Mouse (Mus musculus): ENCODE data around the gene Cdc42se1. TPM values are rescaled to one million over a fixed set of nuclear protein-coding genes. Genes with fewer than 3 reads are reported as not detected.
A peak's percentile ranks its signal among the peaks of the same experiment; 100 is the strongest.

Gene Cdc42se1
- polyA plus RNA-seq (2012; fragmentation: generic; extraction: Trizol) = 80.9 TPM
- long read RNA-seq, experiment 1, transcript Cdc42se1-201 (5 exons, 2,805 nt) = major isoform, 62 of 81 reads
- long read RNA-seq, experiment 1, partial matches to known transcripts = 9 of 81 reads
- long read RNA-seq, experiment 1, other reads (novel, unspliced or antisense) = 10 of 81 reads
- long read RNA-seq, experiment 2, transcript Cdc42se1-201 (5 exons, 2,805 nt) = major isoform, 334 of 360 reads
- long read RNA-seq, experiment 2, partial matches to known transcripts = 17 of 360 reads
- long read RNA-seq, experiment 2, other reads (novel, unspliced or antisense) = 9 of 360 reads

- Histone ChIP-seq H3ac (ENCODE audit: control insufficient read depth, insufficient read length, low read depth) (peak within 1 kb of the TSS; percentile 87), H3K36me3 (ENCODE audit: control insufficient read depth, insufficient read depth) (peaks cover 47% of the 10 kb centered on the region), H3K79me2 (ENCODE audit: control insufficient read depth, insufficient read depth) (peaks cover 99% of the 10 kb centered on the region), H3K4me3 (ENCODE audit: insufficient read depth, poor library complexity, severe bottlenecking) (peak within 1 kb of the TSS; percentile 69), H3K27me3 (ENCODE audit: control insufficient read depth, insufficient read depth, insufficient read length) (no peaks in the 10 kb centered on the region), H3K79me3 (ENCODE audit: low read depth) (peaks cover 83% of the 10 kb centered on the region)
- TF ChIP-seq MYOD1 (IDR thresholded peaks at IDR 0.05; ENCODE audit: control insufficient read depth, insufficient read length, low read depth) (no peak), USF1 (IDR thresholded peaks at IDR 0.05; ENCODE audit: low read depth) (no peak), CEBPB (IDR thresholded peaks at IDR 0.05; ENCODE audit: low read depth) (peak; percentile 88), MAX (IDR thresholded peaks at IDR 0.05) (no peak), CTCF (IDR thresholded peaks at IDR 0.05; ENCODE audit: control insufficient read depth, insufficient read depth, insufficient read length) (no peak), FOSL1 (IDR thresholded peaks at IDR 0.05; ENCODE audit: insufficient read depth, low read length, poor library complexity, severe bottlenecking) (no peak), MYOG (IDR thresholded peaks at IDR 0.05; ENCODE audit: control insufficient read depth, extremely low read depth, insufficient read length) (no peak)
Observed at GRCm38 (mm10) chr3:95228148-95228893, at the start of gene Cdc42se1. TSS of gene Cdc42se1 (plus strand) at chr3:95228732.

- no peaks in the 10 kb centered on the region for H3K79me3 ChIP-seq (ENCODE audit: low read depth)
- TF ChIP-seq MYOD1 (IDR thresholded peaks at IDR 0.05; ENCODE audit: control insufficient read depth, insufficient read length, low read depth) (no peak), FOSL1 (IDR thresholded peaks at IDR 0.05; ENCODE audit: insufficient read depth, low read length, poor library complexity, severe bottlenecking) (no peak), MAX (IDR thresholded peaks at IDR 0.05) (no peak), USF1 (IDR thresholded peaks at IDR 0.05; ENCODE audit: low read depth) (no peak), MYOG (IDR thresholded peaks at IDR 0.05; ENCODE audit: control insufficient read depth, extremely low read depth, insufficient read length) (no peak), CEBPB (IDR thresholded peaks at IDR 0.05; ENCODE audit: low read depth) (no peak), CTCF (IDR thresholded peaks at IDR 0.05; ENCODE audit: control insufficient read depth, insufficient read depth, insufficient read length) (no peak)
- H3K27me3 ChIP-seq (ENCODE audit: control insufficient read depth, insufficient read depth, insufficient read length) = no peaks in the 10 kb centered on the region
- no peak overlapping the region for H3ac ChIP-seq (ENCODE audit: control insufficient read depth, insufficient read length, low read depth)
- H3K36me3 ChIP-seq (ENCODE audit: control insufficient read depth, insufficient read depth) = peaks cover 16% of the 10 kb centered on the region
- H3K4me3 ChIP-seq (ENCODE audit: insufficient read depth, poor library complexity, severe bottlenecking) = no peak overlapping the region
- H3K79me2 ChIP-seq (ENCODE audit: control insufficient read depth, insufficient read depth) = no peaks in the 10 kb centered on the region
Observed at GRCm38 (mm10) chr3:95178948-95179347, 49.6 kb upstream of the Cdc42se1 start.

DNA sequence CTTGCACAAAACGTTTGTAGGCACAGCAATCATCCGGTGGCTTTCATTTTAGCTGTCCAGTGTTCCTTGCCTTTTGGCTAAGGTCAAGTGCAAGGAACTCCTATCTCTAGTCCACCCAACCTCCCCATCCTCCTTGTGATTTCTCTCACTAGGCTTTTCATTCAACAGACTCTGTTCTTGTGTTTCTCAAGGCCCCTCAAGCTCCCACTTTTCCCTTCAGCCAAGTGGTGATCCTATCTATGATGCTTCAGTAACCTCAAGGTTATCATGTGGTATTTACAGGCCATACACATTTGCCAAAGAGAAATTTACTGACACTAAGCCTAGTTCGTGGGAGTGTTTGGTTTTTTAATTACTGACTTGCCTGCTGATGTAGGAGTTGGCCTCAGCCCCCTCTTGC lies 48.6 kb upstream of the Cdc42se1 start:
- Histone ChIP-seq H3K4me3 (ENCODE audit: insufficient read depth, poor library complexity, severe bottlenecking) (no peak overlapping the region), H3K27me3 (ENCODE audit: control insufficient read depth, insufficient read depth, insufficient read length) (no peaks in the 10 kb centered on the region), H3K79me3 (ENCODE audit: low read depth) (no peaks in the 10 kb centered on the region), H3ac (ENCODE audit: control insufficient read depth, insufficient read length, low read depth) (no peak overlapping the region), H3K36me3 (ENCODE audit: control insufficient read depth, insufficient read depth) (peaks cover 25% of the 10 kb centered on the region), H3K79me2 (ENCODE audit: control insufficient read depth, insufficient read depth) (no peaks in the 10 kb centered on the region)
- no peak for TF ChIP-seq MAX (IDR thresholded peaks at IDR 0.05)
- no peak for TF ChIP-seq CEBPB (IDR thresholded peaks at IDR 0.05; ENCODE audit: low read depth)

DNA sequence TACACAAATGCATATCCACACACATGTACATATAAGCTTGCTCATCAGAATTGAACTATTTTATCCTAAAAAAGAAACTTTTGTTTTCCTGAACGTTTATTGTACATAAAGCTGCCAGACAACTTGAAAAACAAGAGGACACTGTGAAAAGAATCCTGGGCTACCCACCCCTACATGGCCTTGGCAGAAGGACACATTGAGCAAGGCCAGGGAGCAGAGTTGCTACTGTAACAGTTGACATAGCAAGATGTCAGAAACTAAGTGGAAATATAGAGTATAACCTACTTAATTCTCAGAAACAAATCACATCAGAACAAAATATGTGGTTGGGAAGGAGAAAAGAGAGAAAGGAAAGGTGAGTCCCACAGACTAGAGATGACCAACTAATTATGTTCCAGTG lies 46.7 kb upstream of the Cdc42se1 start:
- H3K36me3 ChIP-seq (ENCODE audit: control insufficient read depth, insufficient read depth) = peaks cover 43% of the 10 kb centered on the region
- H3K79me3 ChIP-seq (ENCODE audit: low read depth) = no peaks in the 10 kb centered on the region
- no peak overlapping the region for H3K4me3 ChIP-seq (ENCODE audit: insufficient read depth, poor library complexity, severe bottlenecking)
- H3ac ChIP-seq (ENCODE audit: control insufficient read depth, insufficient read length, low read depth) = no peak overlapping the region
- H3K79me2 ChIP-seq (ENCODE audit: control insufficient read depth, insufficient read depth) = no peaks in the 10 kb centered on the region
- TF ChIP-seq MYOG (IDR thresholded peaks at IDR 0.05; ENCODE audit: control insufficient read depth, extremely low read depth, insufficient read length) = no peak
- no peak for TF ChIP-seq CEBPB (IDR thresholded peaks at IDR 0.05; ENCODE audit: low read depth)
- no peak for TF ChIP-seq CTCF (IDR thresholded peaks at IDR 0.05; ENCODE audit: control insufficient read depth, insufficient read depth, insufficient read length)
- no peak for TF ChIP-seq MYOD1 (IDR thresholded peaks at IDR 0.05; ENCODE audit: control insufficient read depth, insufficient read length, low read depth)
- no peak for TF ChIP-seq FOSL1 (IDR thresholded peaks at IDR 0.05; ENCODE audit: insufficient read depth, low read length, poor library complexity, severe bottlenecking)
- TF ChIP-seq MAX (IDR thresholded peaks at IDR 0.05) = no peak
- no peak for TF ChIP-seq USF1 (IDR thresholded peaks at IDR 0.05; ENCODE audit: low read depth)
- no peaks in the 10 kb centered on the region for H3K27me3 ChIP-seq (ENCODE audit: control insufficient read depth, insufficient read depth, insufficient read length)

- Histone ChIP-seq H3K4me3 (ENCODE audit: insufficient read depth, poor library complexity, severe bottlenecking) (no peak overlapping the region), H3ac (ENCODE audit: control insufficient read depth, insufficient read length, low read depth) (no peak overlapping the region), H3K79me3 (ENCODE audit: low read depth) (no peaks in the 10 kb centered on the region), H3K27me3 (ENCODE audit: control insufficient read depth, insufficient read depth, insufficient read length) (no peaks in the 10 kb centered on the region), H3K79me2 (ENCODE audit: control insufficient read depth, insufficient read depth) (no peaks in the 10 kb centered on the region), H3K36me3 (ENCODE audit: control insufficient read depth, insufficient read depth) (peaks cover 72% of the 10 kb centered on the region)
- no peak for TF ChIP-seq CTCF (IDR thresholded peaks at IDR 0.05; ENCODE audit: control insufficient read depth, insufficient read depth, insufficient read length)
Observed at GRCm38 (mm10) chr3:95184796-95185577, 43.5 kb upstream of the Cdc42se1 start.

Data from C2C12 (cell line).